Mouse (Mus musculus) layer of hippocampus, adult 9-11 months (tissue): ENCODE measurements around the gene Sult2a8.
"Not testable (repeated sequence)": the region's sequence is repeated elsewhere in the genome, so short reads cannot be mapped to it uniquely, and the experiment has no call there.

Experiments
- DNase-seq: peaks from one replicate; pipeline ENCODE4 v3.0.0; 2022

Gene Sult2a8

DNA sequence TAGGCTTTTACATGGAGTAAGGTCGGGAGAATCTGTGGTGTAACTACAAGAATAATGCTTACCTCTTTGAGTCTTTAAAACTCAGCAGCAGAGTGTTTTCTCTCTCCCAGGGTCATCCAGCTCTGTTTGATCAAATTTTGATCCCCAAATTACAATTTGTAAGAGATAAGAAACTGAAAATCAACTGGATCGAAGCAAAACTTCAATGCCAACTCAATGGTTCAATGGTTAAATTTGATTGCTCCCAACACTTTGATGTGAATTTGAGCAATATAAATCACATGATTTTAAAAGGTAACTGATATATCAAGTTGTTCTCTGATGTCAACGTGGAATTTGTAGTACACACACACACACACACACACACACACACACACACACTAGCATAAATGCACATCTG is at the start of gene Sult2a8:
Gene Sult2a8, minus strand, starts transcription at position 236 of the 400 bp plus-strand sequence.
- no peak for DNase-seq

DNA sequence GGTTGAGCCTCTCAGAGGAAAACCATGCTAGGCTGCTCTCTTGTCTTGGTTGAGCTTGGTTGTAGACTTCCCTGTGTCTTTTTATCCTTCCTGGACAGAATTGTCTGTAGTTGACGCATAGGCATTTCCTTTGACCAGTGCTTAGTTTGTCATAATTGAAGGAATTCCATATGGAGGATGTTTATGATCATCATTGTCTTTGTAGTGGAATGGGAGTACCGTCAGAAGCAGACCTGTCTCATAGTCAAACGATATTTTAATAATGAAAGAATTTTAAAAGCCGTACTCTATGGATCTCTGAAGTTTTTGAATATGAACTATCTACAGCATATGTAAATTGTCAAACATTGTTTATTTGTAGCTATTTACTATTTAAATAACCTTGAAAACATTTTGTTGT is 47.6 kb upstream of the Sult2a8 start, which contains the start of gene Sult2a7:
Gene Sult2a7, minus strand, starts transcription at position 101 of the 400 bp plus-strand sequence.
- no peak for DNase-seq

DNA sequence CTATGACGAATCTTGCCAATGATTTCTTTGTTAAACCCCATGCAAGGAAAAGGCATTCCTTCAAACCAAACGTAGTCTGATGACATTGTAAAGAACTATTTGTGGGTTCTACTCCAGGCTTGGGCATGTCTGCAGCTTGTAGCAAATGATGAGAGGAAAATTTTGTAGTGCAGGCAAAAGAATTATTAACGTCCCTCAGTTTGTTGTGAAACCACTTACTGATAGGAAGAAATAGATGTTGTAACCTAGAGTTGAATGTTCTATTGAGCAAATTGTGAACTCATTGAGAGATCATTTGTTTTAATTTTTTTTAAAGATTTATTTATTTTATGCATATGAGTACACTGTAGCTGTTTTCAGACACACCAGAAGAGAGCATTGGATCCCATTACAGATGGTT is 46.3 kb upstream of the Sult2a8 start:
- no peak for DNase-seq

DNA sequence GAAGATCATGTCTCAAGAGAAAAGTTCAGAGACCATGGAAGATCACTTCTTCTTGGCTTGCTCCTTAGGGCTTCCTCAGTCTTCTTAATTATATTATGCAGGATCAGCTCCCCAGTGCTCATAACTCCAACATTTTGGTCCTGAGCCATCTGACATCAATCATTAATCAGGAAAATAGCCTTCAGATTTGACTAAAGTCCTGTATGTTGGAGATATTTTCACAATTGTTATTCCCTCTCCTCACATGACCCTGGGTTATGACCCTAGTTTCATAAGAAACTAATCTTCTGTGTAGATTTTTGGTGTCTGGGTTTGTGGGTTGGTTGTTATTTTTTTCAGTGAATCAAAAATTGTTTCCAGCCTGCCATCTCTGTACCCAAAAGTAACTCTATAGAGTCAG is 7.0 kb downstream of the Sult2a8 start:
- DNase-seq: no peak

DNA sequence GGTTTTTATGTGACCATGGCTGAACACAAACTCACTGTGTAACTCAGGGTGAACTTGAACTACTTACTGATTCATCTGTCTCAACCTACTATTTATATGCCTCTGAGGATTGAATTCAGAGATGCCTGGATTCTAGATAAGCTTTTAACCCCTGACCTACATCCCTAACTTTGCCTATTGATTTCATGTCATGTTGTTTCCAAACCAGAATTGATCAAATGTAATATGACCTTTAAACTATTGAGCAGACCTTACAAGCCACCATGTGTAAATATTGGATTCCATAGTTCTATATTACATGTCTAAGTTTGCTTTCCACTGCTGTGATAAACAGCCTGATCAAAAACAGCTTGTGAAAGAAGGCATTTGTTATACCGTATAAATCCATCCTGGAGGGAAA is 8.1 kb downstream of the Sult2a8 start:
- DNase-seq: no peak

DNA sequence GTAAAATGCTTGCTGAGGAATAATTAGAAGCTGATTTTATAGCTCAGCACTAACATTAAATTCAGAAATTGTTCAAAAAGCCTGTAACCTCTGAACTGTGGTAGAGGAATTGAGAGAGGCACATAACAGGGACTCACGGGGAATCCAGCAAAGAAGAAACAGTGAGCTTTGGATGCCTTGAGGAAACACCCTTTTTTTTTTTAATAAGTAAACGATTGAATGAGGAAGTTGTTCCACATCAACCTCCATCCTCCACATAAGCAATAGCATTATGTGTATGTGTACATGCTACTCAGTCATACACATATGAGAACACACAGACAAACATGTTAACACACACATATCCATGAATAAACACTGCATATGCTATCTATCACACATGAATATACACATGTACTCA is 8.5 kb downstream of the Sult2a8 start:
- no peak for DNase-seq

DNA sequence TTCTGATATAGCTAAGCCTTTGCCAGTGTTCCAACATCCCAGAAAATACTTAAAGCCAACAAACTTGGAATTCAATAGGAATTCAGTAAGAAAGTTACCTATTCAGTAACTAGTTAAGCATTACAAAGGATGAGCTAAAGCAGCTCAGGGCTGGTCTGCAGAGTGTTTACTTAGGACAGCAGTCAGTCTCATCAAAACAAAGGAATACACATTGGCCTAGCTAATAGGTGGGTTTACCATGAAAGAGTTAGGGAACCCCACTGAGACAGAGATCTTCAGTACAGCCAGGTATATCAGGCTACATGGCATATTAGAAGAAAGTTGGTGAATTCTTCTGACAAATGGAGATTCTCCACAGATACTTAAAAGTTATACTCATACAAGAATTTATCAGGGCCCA is 47.2 kb downstream of the Sult2a8 start:
- not testable (repeated sequence) for DNase-seq

DNA sequence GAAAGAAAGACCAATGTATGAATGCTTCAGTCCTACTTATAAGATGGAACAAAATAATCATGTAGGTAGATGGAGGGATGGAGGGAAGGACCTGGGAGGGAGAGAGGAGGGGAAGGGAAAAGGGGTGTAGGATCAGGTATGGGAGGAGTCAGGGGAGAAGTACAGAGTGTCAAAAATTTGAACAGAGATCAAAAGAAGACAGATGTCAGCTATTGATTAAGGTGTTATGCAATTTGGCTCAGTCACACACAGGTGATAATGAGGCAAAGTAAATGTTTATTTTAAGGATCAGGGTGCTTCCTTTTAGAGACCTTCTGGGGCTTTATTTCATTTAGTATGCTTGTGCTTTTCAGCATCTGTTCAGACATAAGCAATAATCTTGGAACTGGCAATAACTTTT is 50.1 kb downstream of the Sult2a8 start:
- DNase-seq: no peak
